Mouse (Mus musculus) kidney, adult 2 months (tissue): ENCODE results near the gene Mrfap1. TPM values are rescaled to one million over a fixed set of nuclear protein-coding genes. Genes with fewer than 3 reads are reported as not detected.

ENCODE experiments used
- DNase-seq: peaks from one replicate; pipeline ENCODE4 v3.0.0; 2021
- H3K27ac ChIP-seq: fragments of 200-500 bp; 2 replicates; pipeline ENCODE4 v1.5.1; 2012; ENCODE audit warnings: low read depth, low read length, control low read depth, inconsistent platforms; ENCODE audit not compliant: insufficient read depth
- H3K27me3 ChIP-seq: fragments of 200-500 bp; replicated peaks from 2 replicates; pipeline ENCODE4 v1.6.1; 2012; ENCODE audit warnings: mild to moderate bottlenecking, moderate library complexity, low read length, inconsistent platforms; ENCODE audit not compliant: control insufficient read depth, insufficient read depth
- H3K36me3 ChIP-seq: fragments of 200-500 bp; 2 replicates; pipeline ENCODE4 v1.6.1; 2012; ENCODE audit warnings: mild to moderate bottlenecking, moderate library complexity, low read length, inconsistent platforms; ENCODE audit not compliant: control insufficient read depth, insufficient read depth
- H3K4me1 ChIP-seq: fragments of 200-500 bp; 2 replicates; pipeline ENCODE4 v1.6.1; 2011; ENCODE audit warnings: low read length; ENCODE audit not compliant: control insufficient read depth, insufficient read depth
- H3K4me3 ChIP-seq: fragments of 200-500 bp; 2 replicates; pipeline ENCODE4 v1.5.1; 2011; ENCODE audit warnings: mild to moderate bottlenecking, low read depth, low read length, control low read depth; ENCODE audit not compliant: insufficient read depth
- CTCF ChIP-seq: fragments of 200-500 bp; conservative IDR thresholded peaks from 2 replicates; pipeline ENCODE4 v1.5.1; 2011; ENCODE audit warnings: low read depth, mild to moderate bottlenecking, control low read depth, low read length, moderate library complexity, mixed read lengths; ENCODE audit not compliant: insufficient read depth, insufficient read length
- POLR2A ChIP-seq: fragments of 200-500 bp; IDR thresholded peaks from one replicate; pipeline ENCODE4 v1.6.1; 2011; ENCODE audit warnings: low read depth, low read length, control low read depth
- WGBS: fragments of 180-500 bp; shearing (Covaris S2); methylation state at CpG from one replicate; pipeline ENCODE4 v1.1.7; 2018; 5-methylcytosine and 5-hydroxymethylcytosine counted together
- polyA plus RNA-seq: library from polyadenylated mRNA; depleted of rRNA; stranded (reverse); fragments of >200 nt; gene quantifications from 2 replicates; pipeline ENCODE4 v1.2.3, GENCODE M21; 2012

Gene Mrfap1
- polyA plus RNA-seq, 1 experiment = 114 TPM

- no peak for TF ChIP-seq POLR2A
- Histone ChIP-seq H3K27me3 (no peaks in the 10 kb centered on the region), H3K36me3 (no peaks in the 10 kb centered on the region), H3K4me1 (no peaks in the 10 kb centered on the region), H3K4me3 (no peak overlapping the region), H3K27ac (no peak overlapping the region)
- 70% methylated on average over 3 of the region's 3 CpGs for WGBS
- DNase-seq = no peak
Observed at GRCm38 (mm10) chr5:36769603-36770002, 27.0 kb downstream of the Mrfap1 start.

- H3K4me1 ChIP-seq = no peaks in the 10 kb centered on the region
- H3K27me3 ChIP-seq = no peaks in the 10 kb centered on the region
- H3K27ac ChIP-seq = no peak overlapping the region
- no peak overlapping the region for H3K4me3 ChIP-seq
- TF ChIP-seq CTCF = no peak
- no peak for TF ChIP-seq POLR2A
- DNase-seq = no peak
- WGBS = 39% methylated on average over 10 of the region's 10 CpGs
- H3K36me3 ChIP-seq = no peaks in the 10 kb centered on the region
Observed at GRCm38 (mm10) chr5:36766958-36767703, 29.4 kb downstream of the Mrfap1 start.

GRCm38 (mm10) chr5:36759848-36760247 is 36.7 kb downstream of the Mrfap1 start:
- Histone ChIP-seq H3K27me3 (no peaks in the 10 kb centered on the region), H3K27ac (no peak overlapping the region), H3K4me3 (no peak overlapping the region), H3K4me1 (no peaks in the 10 kb centered on the region), H3K36me3 (no peaks in the 10 kb centered on the region)
- TF ChIP-seq CTCF (no peak), POLR2A (no peak)
- 50% methylated on average over 4 of the region's 4 CpGs for WGBS
- no peak for DNase-seq

GRCm38 (mm10) chr5:36757033-36757432 is 39.5 kb downstream of the Mrfap1 start:
- peak; percentile 60 for TF ChIP-seq CTCF
- no peak for TF ChIP-seq POLR2A
- DNase-seq = no peak
- WGBS = 73% methylated on average over 5 of the region's 5 CpGs
- no peaks in the 10 kb centered on the region for H3K4me1 ChIP-seq
- no peaks in the 10 kb centered on the region for H3K27me3 ChIP-seq
- H3K4me3 ChIP-seq = no peak overlapping the region
- no peak overlapping the region for H3K27ac ChIP-seq
- no peaks in the 10 kb centered on the region for H3K36me3 ChIP-seq

- Histone ChIP-seq H3K27ac (no peak overlapping the region), H3K4me3 (no peak overlapping the region), H3K27me3 (no peaks in the 10 kb centered on the region), H3K36me3 (no peaks in the 10 kb centered on the region), H3K4me1 (peaks cover 4% of the 10 kb centered on the region; the same call in 1 of the 2 replicates)
- TF ChIP-seq POLR2A (no peak), CTCF (peak; percentile 23; the same call in 1 of the 2 replicates)
- DNase-seq = no peak
- WGBS = 73% methylated on average over 9 of the region's 9 CpGs
Observed at GRCm38 (mm10) chr5:36750119-36751078, 46.2 kb downstream of the Mrfap1 start.

- peak; percentile 96 for DNase-seq
Observed at GRCm38 (mm10) chr5:36748536-36749061, 48.0 kb downstream of the Mrfap1 start, which contains the start of gene Bloc1s4. Gene Bloc1s4 (minus strand): TSS chr5:36748650.

GRCm38 (mm10) chr5:36747794-36748535 is 48.6 kb downstream of the Mrfap1 start:
- WGBS = 2% methylated on average over 76 of the region's 76 CpGs
- H3K27ac ChIP-seq = peak overlapping the region; percentile 14; the same call in 1 of the 2 replicates
- H3K27me3 ChIP-seq = no peaks in the 10 kb centered on the region
- no peaks in the 10 kb centered on the region for H3K36me3 ChIP-seq
- peak overlapping the region; percentile 78 for H3K4me3 ChIP-seq
- no peak for DNase-seq
- no peak for TF ChIP-seq CTCF
- no peak for TF ChIP-seq POLR2A
- H3K4me1 ChIP-seq = peaks cover 4% of the 10 kb centered on the region; the same call in 1 of the 2 replicates

More at GRCm38 (mm10) chr5:36748536-36749061, 48.0 kb downstream of the Mrfap1 start, which contains the start of gene Bloc1s4:
- WGBS = 5% methylated on average over 31 of the region's 31 CpGs
- peak within 1 kb of the TSS; percentile 14; the same call in 1 of the 2 replicates for H3K27ac ChIP-seq
- H3K4me1 ChIP-seq = peaks cover 4% of the 10 kb centered on the region; the same call in 1 of the 2 replicates
- peak within 1 kb of the TSS; percentile 78 for H3K4me3 ChIP-seq
- peak; percentile 29 for TF ChIP-seq POLR2A
- TF ChIP-seq CTCF = no peak
- no peaks in the 10 kb centered on the region for H3K27me3 ChIP-seq
- H3K36me3 ChIP-seq = no peaks in the 10 kb centered on the region
